ENCODE assay signal across 22 mouse cellular contexts in genomic region chr11:67627179-67627578, GRCm38 (mm10).
"Had no signal": no experiment of that assay in that cellular context is flagged by ENCODE, and none has a peak within 500 bp of the region (broad histone marks: within the 10 kb centered on the region; RNA-seq: fewer than 3 reads in every experiment).

No protein-coding gene starts in this region.

- H3K27ac ChIP-seq: liver, embryonic 15.5 days; lung, embryonic 15.5 days; macrophage; midbrain, embryonic 13.5 days; midbrain, embryonic 15.5 days; neural tube, embryonic 13.5 days; neural tube, embryonic 15.5 days had no signal

- ATAC-seq: lung, postnatal 0 days; midbrain, embryonic 13.5 days; midbrain, embryonic 15.5 days had no signal

- DNase-seq: lung, adult 2 months; lung, postnatal 14 days; lung, postnatal 36 days; retina, postnatal 1 day; right cerebral cortex, adult 18-20 months; right cerebral cortex, postnatal 25 days; right cerebral cortex, postnatal 4 days; spleen, adult 18-20 months; thymus, adult 18-20 months; thymus, postnatal 14 days; thymus, postnatal 36 days had no signal

- H3K4me1 ChIP-seq: lung, embryonic 15.5 days; megakaryocyte, embryonic 14.5 days; midbrain, embryonic 13.5 days; midbrain, embryonic 15.5 days; neural tube, embryonic 13.5 days; neural tube, embryonic 15.5 days had no signal

- H3K4me3 ChIP-seq: liver, embryonic 15.5 days; lung, embryonic 15.5 days; megakaryocyte, embryonic 14.5 days; midbrain, embryonic 13.5 days; midbrain, embryonic 15.5 days; myocyte; neural tube, embryonic 13.5 days; neural tube, embryonic 15.5 days had no signal

- H3K27me3 ChIP-seq: liver, embryonic 15.5 days; lung, embryonic 15.5 days; midbrain, embryonic 13.5 days; midbrain, embryonic 15.5 days; neural tube, embryonic 13.5 days; neural tube, embryonic 15.5 days had no signal

- H3K36me3 ChIP-seq: liver, embryonic 15.5 days; lung, embryonic 15.5 days; midbrain, embryonic 13.5 days; midbrain, embryonic 15.5 days; neural tube, embryonic 13.5 days; neural tube, embryonic 15.5 days had no signal

- H3K9me3 ChIP-seq: liver, embryonic 15.5 days; lung, embryonic 15.5 days; megakaryocyte, embryonic 14.5 days; midbrain, embryonic 13.5 days; midbrain, embryonic 15.5 days; neural tube, embryonic 13.5 days; neural tube, embryonic 15.5 days had no signal

- H3K9ac ChIP-seq: liver, embryonic 15.5 days; lung, embryonic 15.5 days; midbrain, embryonic 13.5 days; midbrain, embryonic 15.5 days; neural tube, embryonic 13.5 days; neural tube, embryonic 15.5 days had no signal

- H3K4me2 ChIP-seq: liver, embryonic 15.5 days; lung, embryonic 15.5 days; midbrain, embryonic 11.5 days; midbrain, embryonic 13.5 days; midbrain, embryonic 15.5 days; neural tube, embryonic 13.5 days; neural tube, embryonic 15.5 days had no signal
